Mouse (Mus musculus) bone marrow macrophage, adult 2 months (primary cell): Measurements from ENCODE around the gene Morn3.

Experiments
- CTCF ChIP-seq: IDR thresholded peaks from 2 replicates; pipeline ENCODE4 v1.5.1; 2012; ENCODE audit warnings: low read depth, mild to moderate bottlenecking, low read length, moderate library complexity
- POLR2A ChIP-seq: IDR thresholded peaks from 2 replicates; pipeline ENCODE4 v1.6.1; 2012; ENCODE audit warnings: mild to moderate bottlenecking, low read depth, low read length, borderline replicate concordance

DNA sequence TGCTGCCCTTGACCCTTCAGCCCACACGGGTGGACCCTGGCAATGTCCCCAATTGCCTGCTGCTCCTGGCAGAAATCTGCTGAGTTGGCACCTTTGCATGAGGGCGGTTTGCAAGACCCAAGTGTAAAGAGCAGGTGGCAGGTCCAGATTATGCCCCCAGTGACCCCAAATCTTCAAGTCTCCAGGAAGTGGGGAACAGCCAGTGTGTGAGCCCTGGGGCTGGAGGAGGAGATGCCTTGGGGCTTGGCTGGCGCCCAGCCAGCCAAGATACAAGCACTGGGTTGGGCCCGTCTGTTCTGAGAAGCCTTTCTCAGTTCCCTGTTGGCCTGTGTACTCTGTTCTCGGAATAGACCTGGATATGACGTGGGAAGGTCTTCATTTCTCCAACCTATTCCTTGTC, 19.4 kb downstream of the Morn3 start:
- TF ChIP-seq CTCF (no peak), POLR2A (no peak)
